Mouse (Mus musculus) liver, embryonic 11.5 days (tissue): ENCODE measurements around the gene Gid4. TPM values are rescaled to one million over a fixed set of nuclear protein-coding genes. Genes with fewer than 3 reads are reported as not detected.

Source experiments
- polyA plus RNA-seq: library from polyadenylated mRNA; unstranded; fragments of >200 nt; fragmentation: Nextera tagmentation; extraction: Ambion mirVana; gene quantifications from 2 replicates; pipeline ENCODE4 v1.2.1, GENCODE M21; 2014

Gid4 gene
- polyA plus RNA-seq, 1 experiment from 2014 or later = 24.7 TPM

Other genes with a start within 250 kb of the Gid4 start
- 78.2 and 78.7 TPM in 2 replicates for gene Srebf1, start 194.6 kb upstream of the Gid4 start, polyA plus RNA-seq
- gene Tom1l2, start 64.2 kb upstream of the Gid4 start, polyA plus RNA-seq = 12.6 and 12.8 TPM in 2 replicates
- gene Drc3, start 63.8 kb upstream of the Gid4 start, polyA plus RNA-seq = 1.3 and 1.6 TPM in 2 replicates
- gene Atpaf2, start 1.3 kb downstream of the Gid4 start, polyA plus RNA-seq = 70.2 and 70.6 TPM in 2 replicates
- gene Drg2, start 37.4 kb downstream of the Gid4 start, polyA plus RNA-seq = 98.5 and 105 TPM in 2 replicates
- 0.34 and 0.52 TPM in 2 replicates for gene Myo15, start 52.2 kb downstream of the Gid4 start, polyA plus RNA-seq
- gene Alkbh5, start 119.2 kb downstream of the Gid4 start, polyA plus RNA-seq = 37.7 and 38.5 TPM in 2 replicates